Mouse (Mus musculus): ENCODE measurements around the gene Ephb1.

- no peak for TF ChIP-seq POLR2A (IDR thresholded peaks at IDR 0.05; ENCODE audit: borderline replicate concordance, insufficient read depth, low read length)
- no peak for TF ChIP-seq CTCF (IDR thresholded peaks at IDR 0.05; ENCODE audit: borderline replicate concordance, insufficient read depth, low read depth, low read length)
Measured at GRCm38 (mm10) chr9:102029661-102030060, 324.8 kb downstream of the Ephb1 start.

All from cerebellum, adult 2 months (tissue).